Mouse (Mus musculus) CH12.LX (cell line): Measurements from ENCODE around the gene Vmn2r90. TPM values are rescaled to one million over a fixed set of nuclear protein-coding genes. Genes with fewer than 3 reads are reported as not detected.
"Not testable (repeated sequence)": the region's sequence is repeated elsewhere in the genome, so short reads cannot be mapped to it uniquely, and the experiment has no call there.

Source experiments
- DNase-seq: peaks from one replicate; pipeline ENCODE4 v3.0.0-alpha.2; 2013; ENCODE audit errors: extremely low read depth
- H3K27ac ChIP-seq: 2 replicates; pipeline ENCODE4 v1.5.1; 2012; ENCODE audit warnings: low read depth, mild to moderate bottlenecking, control low read depth, moderate library complexity; ENCODE audit not compliant: insufficient read depth
- H3K27me3 ChIP-seq: replicated peaks from 2 replicates; pipeline ENCODE3; 2012; ENCODE audit warnings: inconsistent platforms
- H3K36me3 ChIP-seq, 2 experiments: replicated peaks in 1 of 2; 2 replicates each; pipeline versions ENCODE3 to v1.6.1; 2012; ENCODE audit warnings: inconsistent platforms in 1 of 2, low read length in 1 of 2, mild to moderate bottlenecking in 1 of 2, mixed read lengths in 1 of 2, moderate library complexity in 1 of 2; ENCODE audit not compliant: control insufficient read depth in 1 of 2, insufficient read depth in 1 of 2
- H3K4me1 ChIP-seq, 2 experiments: 2 replicates each; pipeline ENCODE4 v1.6.1; 2012; ENCODE audit warnings: inconsistent platforms in 1 of 2, moderate library complexity in 1 of 2; ENCODE audit not compliant: insufficient read depth in 2 of 2, control insufficient read depth in 1 of 2
- H3K4me2 ChIP-seq: 2 replicates; pipeline ENCODE4 v1.6.1; 2012; ENCODE audit warnings: low read depth, mild to moderate bottlenecking, control low read depth; ENCODE audit not compliant: poor library complexity, insufficient read depth, severe bottlenecking
- H3K4me3 ChIP-seq, 3 experiments: fragments of 150-350 bp in 1 of 3; sonication (generic) in 1 of 3; replicated peaks in 1 of 3; 2 replicates each; pipeline versions ENCODE3 to v1.5.1; 2011 to 2012; ENCODE audit warnings: low read depth in 2 of 3, low read length in 2 of 3, mild to moderate bottlenecking in 2 of 3, moderate library complexity in 2 of 3, control low read depth in 1 of 3, improper control_type of control experiment in 1 of 3, inconsistent platforms in 1 of 3, mixed read lengths in 1 of 3; ENCODE audit not compliant: poor library complexity in 1 of 3
- H3K79me2 ChIP-seq: replicated peaks from 2 replicates; pipeline ENCODE4 v1.6.1; 2012; ENCODE audit warnings: mild to moderate bottlenecking, moderate library complexity; ENCODE audit not compliant: control insufficient read depth, poor library complexity, insufficient read depth, severe bottlenecking; ENCODE audit errors: extremely low read depth
- H3K9ac ChIP-seq: 2 replicates; pipeline ENCODE4 v1.6.1; 2012; ENCODE audit warnings: low read depth, mild to moderate bottlenecking, control low read depth, moderate library complexity; ENCODE audit not compliant: insufficient read depth
- H3K9me3 ChIP-seq: replicated peaks from 2 replicates; pipeline ENCODE3; 2012; ENCODE audit warnings: low read length, inconsistent platforms, mixed read lengths
- CTCF ChIP-seq, 2 experiments: IDR thresholded peaks in 1 of 2; conservative IDR thresholded peaks in 1 of 2; 2 replicates each; pipeline ENCODE4 v1.5.1; 2011 to 2012; ENCODE audit warnings: low read depth in 2 of 2, low read length in 2 of 2, improper control_type of control experiment in 1 of 2, inconsistent platforms in 1 of 2, mild to moderate bottlenecking in 1 of 2, moderate library complexity in 1 of 2
- EP300 ChIP-seq: IDR thresholded peaks from 2 replicates; pipeline ENCODE4 v1.6.1; 2011; ENCODE audit warnings: low read length, improper control_type of control experiment
- IRF4 ChIP-seq: IDR thresholded peaks from 2 replicates; pipeline ENCODE4 v1.6.1; 2014; ENCODE audit warnings: low read depth, mild to moderate bottlenecking, inconsistent platforms, low read length, improper control_type of control experiment
- MEF2A ChIP-seq: IDR thresholded peaks from 2 replicates; pipeline ENCODE4 v1.6.1; 2014; ENCODE audit warnings: low read depth, mild to moderate bottlenecking, inconsistent platforms, low read length, improper control_type of control experiment, borderline replicate concordance
- MYC ChIP-seq: IDR thresholded peaks from 2 replicates; pipeline ENCODE4 v1.6.1; 2011; ENCODE audit warnings: low read depth, mild to moderate bottlenecking, improper control_type of control experiment, low read length
- PAX5 ChIP-seq: IDR thresholded peaks from 2 replicates; pipeline ENCODE4 v1.6.1; 2012; ENCODE audit warnings: low read length, inconsistent platforms, mixed read lengths
- POLR2A ChIP-seq: IDR thresholded peaks from 2 replicates; pipeline ENCODE4 v1.6.1; 2011; ENCODE audit warnings: low read depth, mild to moderate bottlenecking, improper control_type of control experiment, low read length
- RAD21 ChIP-seq: IDR thresholded peaks from 2 replicates; pipeline ENCODE4 v1.6.1; 2011; ENCODE audit warnings: low read depth, mild to moderate bottlenecking, low read length, improper control_type of control experiment, moderate library complexity
- SIN3A ChIP-seq: IDR thresholded peaks from 2 replicates; pipeline ENCODE4 v1.6.1; 2012; ENCODE audit warnings: low read length, improper control_type of control experiment, inconsistent platforms
- SMC3 ChIP-seq: IDR thresholded peaks from 2 replicates; pipeline ENCODE4 v1.6.1; 2011; ENCODE audit warnings: low read depth, low read length, improper control_type of control experiment
- TBP ChIP-seq: conservative IDR thresholded peaks from 2 replicates; pipeline ENCODE4 v1.6.1; 2011; ENCODE audit warnings: low read depth, low read length, improper control_type of control experiment
- dilution Hi-C: fragments of 300-500 bp; cut with MboI; formaldehyde crosslinking; loops from 2 replicates; pipeline ENCODE4 v1.14.3; 2020; ENCODE audit warnings: low sequenced_read_pairs; ENCODE audit not compliant: extremely low pct_unique_long_range_greater_than_20kb, extremely low pct_ligation_motif_present
- in situ Hi-C: fragments of 300-500 bp; cut with MboI; formaldehyde crosslinking; loops from 3 replicates; pipeline ENCODE4 v1.14.3; 2019; ENCODE audit warnings: low sequenced_read_pairs, low pct_ligation_motif_present, low pct_unique_long_range_greater_than_20kb, mixed read lengths
- polyA plus RNA-seq: library from polyadenylated mRNA; unstranded; fragments of >175 nt; gene quantifications from 2 replicates; pipeline ENCODE4 v1.2.1, GENCODE M21; 2012; ENCODE audit warnings: low read depth; ENCODE audit not compliant: insufficient read length
- total RNA-seq, 2 experiments: library from RNA; depleted of rRNA; stranded (reverse); fragments of 300-350 nt in 1 of 2; fragments of >200 nt in 1 of 2; gene quantifications; 2 replicates each; pipeline ENCODE4 v1.2.3; 2012 to 2014

Gene Vmn2r90
- total and polyA plus RNA-seq, 3 experiments: 0.09 to 0.11 TPM; not detected in 1

DNA sequence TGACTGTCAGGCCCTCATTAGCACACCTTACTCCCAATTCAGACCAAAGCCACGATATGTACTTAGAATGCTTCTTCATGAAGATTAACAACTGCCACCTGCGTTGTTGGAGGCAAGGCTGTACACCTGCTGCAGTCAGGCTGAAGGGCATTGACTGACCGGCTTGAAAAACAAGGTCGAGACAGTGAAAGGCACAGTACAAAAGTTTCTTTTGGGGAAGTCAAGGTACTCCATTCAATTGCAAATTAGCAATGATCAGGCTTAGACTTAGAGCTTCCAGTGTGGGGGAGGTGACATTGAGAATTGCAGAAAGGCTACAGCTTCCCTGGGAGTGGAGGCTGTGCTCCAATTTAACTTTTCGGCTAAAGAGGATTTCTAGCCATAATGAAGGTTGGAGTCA lies 36.4 kb downstream of the Vmn2r90 start:
- H3K27me3 ChIP-seq, H3K4me2 ChIP-seq, H3K4me1 ChIP-seq, H3K9me3 ChIP-seq, H3K9ac ChIP-seq, H3K4me3 ChIP-seq, DNase-seq, H3K79me2 ChIP-seq, H3K36me3 ChIP-seq, H3K27ac ChIP-seq, dilution Hi-C loops: not testable (repeated sequence)
- in situ Hi-C loops: loop anchor here (10.0 kb wide), 1 partner anchor 345 kb away; no protein-coding TSS in a partner anchor

DNA sequence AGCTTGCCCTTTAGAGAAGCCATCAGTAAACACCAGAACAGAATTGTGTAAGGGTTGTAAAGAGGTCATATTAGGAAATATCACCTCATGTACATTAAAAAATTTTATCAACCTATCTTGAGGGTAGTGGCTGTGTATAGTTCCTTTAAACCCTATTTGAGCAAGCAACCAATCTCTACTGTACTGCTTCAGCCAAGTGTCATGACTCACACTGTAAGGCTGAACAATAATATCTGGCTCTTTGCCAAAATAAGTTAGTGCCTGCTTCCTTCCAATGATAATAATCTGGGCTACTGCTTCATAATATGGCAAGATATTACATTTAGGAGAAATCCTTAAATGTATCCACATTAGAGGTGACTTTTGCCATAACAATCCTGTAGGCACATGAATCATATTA lies 38.0 kb downstream of the Vmn2r90 start:
- H3K27ac ChIP-seq, H3K4me3 ChIP-seq, H3K36me3 ChIP-seq, H3K79me2 ChIP-seq, H3K9ac ChIP-seq, H3K9me3 ChIP-seq, dilution Hi-C loops, H3K27me3 ChIP-seq, DNase-seq, H3K4me1 ChIP-seq, H3K4me2 ChIP-seq: not testable (repeated sequence)
- in situ Hi-C loops: loop anchor here (10.0 kb wide), 1 partner anchor 347 kb away; no protein-coding TSS in a partner anchor

DNA sequence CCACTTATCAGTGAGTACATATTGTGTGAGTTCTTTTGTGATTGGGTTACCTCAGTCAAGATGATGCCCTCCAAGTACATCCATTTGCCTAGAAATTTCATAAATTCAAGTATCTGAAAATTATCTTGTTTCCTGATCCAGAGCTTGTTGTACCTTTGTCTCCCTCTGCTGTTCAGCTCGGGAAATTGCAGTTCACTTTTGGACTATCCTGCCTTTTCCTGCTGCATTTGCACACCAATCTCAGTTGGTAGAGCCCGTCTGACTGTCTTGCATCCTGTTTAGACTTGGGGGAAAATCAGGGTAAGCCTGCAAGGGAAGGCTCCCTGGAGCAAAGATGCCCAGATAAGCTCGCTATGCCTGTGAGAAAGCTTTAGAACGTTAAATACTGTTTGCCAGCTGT lies 45.8 kb downstream of the Vmn2r90 start:
- Histone ChIP-seq H3K9ac (peak overlapping the region; percentile 56), H3K4me2 (peak overlapping the region; percentile 77; the same call in 1 of the 2 replicates)
- dilution Hi-C loops, H3K79me2 ChIP-seq, H3K4me3 ChIP-seq, H3K36me3 ChIP-seq, H3K27me3 ChIP-seq, H3K27ac ChIP-seq, H3K4me1 ChIP-seq, H3K9me3 ChIP-seq: not testable (repeated sequence)
- DNase-seq: peak; percentile 57
- TF ChIP-seq RAD21 (peak; percentile 59), SMC3 (peak; percentile 53), CTCF (conservative IDR thresholded peaks at IDR 0.05 in 1 of 2, IDR thresholded peaks at IDR 0.05 in 1 of 2; ENCODE audit: low read depth in 2 of 2, low read length in 2 of 2) (peak; percentile 61 to 71)
- in situ Hi-C loops: loop anchor here (10.0 kb wide), 1 partner anchor 355 kb away; no protein-coding TSS in a partner anchor

DNA sequence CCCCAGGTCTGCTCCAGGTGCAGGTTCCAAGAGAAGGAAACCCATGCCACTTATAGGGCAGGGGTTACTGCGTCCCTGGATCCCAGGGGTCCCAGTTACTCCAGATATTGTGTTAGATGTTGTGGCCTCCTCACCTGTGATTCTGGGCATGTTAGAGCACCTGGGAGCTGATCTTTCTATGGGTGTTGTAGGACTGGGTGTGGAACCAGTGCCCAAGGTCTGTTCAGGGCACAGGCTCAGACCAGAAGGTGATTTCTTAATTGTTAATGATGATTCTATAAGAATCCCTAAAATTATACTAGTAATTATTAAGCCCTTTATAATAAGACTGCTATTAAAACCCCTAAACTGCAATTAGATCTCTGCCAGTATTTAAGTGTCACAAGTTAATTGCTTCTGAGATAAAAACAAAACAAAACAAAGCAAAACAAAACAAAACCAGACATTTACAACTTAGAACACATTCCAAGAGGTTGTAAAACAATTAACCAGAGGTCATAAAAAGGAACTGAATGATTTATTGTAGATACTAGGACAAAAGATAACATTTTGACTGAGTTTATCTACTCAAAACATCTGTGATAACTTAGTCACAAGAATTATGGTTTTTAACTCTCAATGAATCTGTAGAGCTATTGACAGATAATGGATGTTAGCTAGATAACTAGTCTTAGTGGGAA lies 59.2 kb downstream of the Vmn2r90 start:
- in situ Hi-C loops: loop anchor here (10.0 kb wide), 1 partner anchor 82 kb away; no protein-coding TSS in a partner anchor
- no peaks in the 10 kb centered on the region for H3K36me3 ChIP-seq
- H3K4me1 ChIP-seq: no peaks in the 10 kb centered on the region
- dilution Hi-C loops: no loop called here
- DNase-seq: no peak
- no peaks in the 10 kb centered on the region for H3K27me3 ChIP-seq
- H3K79me2 ChIP-seq: no peaks in the 10 kb centered on the region
- no peak overlapping the region for H3K9ac ChIP-seq
- no peaks in the 10 kb centered on the region for H3K9me3 ChIP-seq
- H3K27ac ChIP-seq: no peak overlapping the region
- no peak overlapping the region for H3K4me2 ChIP-seq
- no peak overlapping the region for H3K4me3 ChIP-seq
- TF ChIP-seq TBP: no peak
- TF ChIP-seq SIN3A: no peak
- TF ChIP-seq POLR2A: no peak
- TF ChIP-seq MYC: no peak
- no peak for TF ChIP-seq PAX5
- no peak for TF ChIP-seq RAD21
- no peak for TF ChIP-seq EP300
- TF ChIP-seq MEF2A: no peak
- TF ChIP-seq IRF4: no peak
